Mouse (Mus musculus) CD4-positive, CD25-positive, alpha-beta regulatory T cell, adult 4 months (primary cell): ENCODE measurements around the gene Bbip1. TPM values are rescaled to one million over a fixed set of nuclear protein-coding genes. Genes with fewer than 3 reads are reported as not detected.
"Not testable (repeated sequence)": the region's sequence is repeated elsewhere in the genome, so short reads cannot be mapped to it uniquely, and the experiment has no call there.

Source experiments
- ATAC-seq: one replicate; pipeline ENCODE4 v1.8.0; 2017
- polyA plus RNA-seq, 2 experiments: library from polyadenylated mRNA; unstranded; fragments of 100-300 nt; shearing (Covaris generic); gene quantifications; one replicate each; pipeline ENCODE4 v1.2.1; 2017

The Bbip1 gene
- polyA plus RNA-seq = 100 to 1,000 TPM; 101 to 113 TPM

DNA sequence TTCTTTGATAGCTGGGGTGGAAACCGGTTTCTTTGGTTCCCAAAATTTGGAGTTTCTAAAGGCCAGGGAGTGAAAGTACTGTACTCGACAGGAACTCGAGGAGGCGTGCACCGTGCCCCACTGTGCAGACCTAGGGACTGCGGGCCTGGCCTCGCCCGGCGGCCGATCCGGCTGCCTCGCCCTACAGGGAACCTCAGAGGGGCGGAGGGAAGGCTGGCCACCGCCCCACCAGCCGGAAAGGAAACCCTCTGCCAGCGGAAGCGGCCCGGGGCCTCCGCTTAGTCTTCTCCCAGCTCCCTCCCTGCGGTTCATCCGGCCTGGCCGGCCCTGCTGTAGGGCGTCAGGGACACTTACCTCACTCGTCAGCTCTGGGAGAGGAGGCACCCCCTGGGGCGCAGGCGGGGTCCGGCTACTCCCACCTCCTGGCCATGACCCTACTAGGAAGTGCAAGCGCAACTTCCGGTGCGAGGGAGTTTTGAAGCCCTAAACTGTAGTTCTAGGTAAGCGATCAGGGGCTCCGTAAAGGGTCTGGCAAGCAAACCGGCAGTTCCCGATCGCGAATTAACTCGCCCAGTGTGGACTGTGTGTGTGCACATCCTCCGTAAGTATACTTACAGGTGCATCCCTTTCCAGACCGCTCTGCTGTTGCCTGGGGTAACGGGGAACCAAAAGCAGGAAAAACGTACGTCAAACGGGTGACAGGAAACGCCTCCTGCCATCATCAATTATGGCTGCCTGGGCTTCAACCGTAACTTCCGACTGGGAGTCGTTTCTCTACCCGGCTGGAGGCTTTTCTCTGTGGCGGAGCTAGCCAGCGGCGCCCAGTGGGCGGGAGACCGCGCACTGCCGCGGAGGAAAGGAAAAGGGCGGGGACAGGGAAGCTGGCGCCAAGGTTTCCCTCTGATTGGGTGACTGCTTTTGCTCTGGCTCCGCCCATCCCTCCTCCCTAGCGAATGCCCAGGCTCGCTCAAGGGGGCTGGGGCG lies at the start of gene Bbip1, which contains the start of gene Shoc2:
Gene Bbip1, minus strand, starts transcription at position 826 of the 984 bp plus-strand sequence.
Gene Shoc2, plus strand, starts transcription at position 505 of the 984 bp plus-strand sequence.
- peak; percentile 87 for ATAC-seq

DNA sequence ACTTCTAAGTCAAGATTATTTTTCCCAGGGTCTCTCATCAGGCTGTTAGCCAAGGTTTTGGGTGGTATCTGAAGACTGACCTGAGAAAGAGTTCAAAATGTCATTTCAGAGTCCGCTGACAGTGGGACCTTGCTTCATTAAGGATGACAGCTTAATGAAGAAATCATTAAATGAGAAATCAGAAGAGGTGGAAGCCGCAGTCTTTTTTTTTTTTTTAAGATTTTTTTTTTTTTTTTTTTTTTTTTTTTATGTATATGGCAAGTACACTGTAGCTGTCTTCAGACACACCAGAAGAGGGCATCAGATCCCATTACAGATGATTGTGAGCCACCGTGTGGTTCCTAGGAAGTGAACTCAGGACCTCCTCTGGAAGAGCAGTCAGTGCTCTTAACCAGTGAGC lies 49.4 kb upstream of the Bbip1 start:
- no peak for ATAC-seq

DNA sequence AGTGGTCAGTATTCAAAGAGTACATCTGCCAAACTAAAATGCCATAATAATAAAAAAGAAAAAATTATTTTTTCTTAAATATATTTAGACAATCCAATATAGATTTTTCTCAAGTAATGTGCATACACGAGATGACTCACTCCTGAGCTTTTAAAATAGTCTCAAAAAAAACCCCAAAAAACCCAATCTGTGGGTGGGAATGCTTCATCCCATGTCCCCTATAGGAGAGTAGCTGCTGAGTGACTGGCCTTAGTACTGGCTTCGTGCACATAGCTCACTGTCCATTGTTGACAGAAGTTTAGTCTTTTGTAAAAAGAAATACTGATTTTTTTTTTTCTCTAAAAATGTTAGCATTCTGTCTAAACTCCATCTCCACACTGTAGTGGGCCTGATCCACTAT lies 46.1 kb upstream of the Bbip1 start:
- ATAC-seq = no peak

DNA sequence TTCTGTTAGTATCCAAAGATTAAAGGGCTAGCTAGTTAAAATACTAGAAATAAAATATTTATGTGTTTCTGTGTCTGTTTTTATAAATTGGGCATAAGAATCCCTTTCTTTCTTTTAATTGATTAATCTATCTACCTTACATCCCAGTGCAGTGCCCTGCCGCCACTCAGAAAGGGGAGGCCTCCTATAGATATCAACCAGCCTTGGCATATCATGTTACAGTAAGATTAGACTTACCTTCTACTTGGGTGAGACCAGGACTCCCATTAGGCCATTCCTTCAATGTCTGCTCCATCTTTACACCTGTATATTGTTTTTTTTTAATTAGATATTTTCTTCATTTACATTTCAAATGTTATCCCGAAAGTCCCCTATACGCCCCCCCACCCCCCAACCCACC lies 40.2 kb upstream of the Bbip1 start:
- no peak for ATAC-seq

DNA sequence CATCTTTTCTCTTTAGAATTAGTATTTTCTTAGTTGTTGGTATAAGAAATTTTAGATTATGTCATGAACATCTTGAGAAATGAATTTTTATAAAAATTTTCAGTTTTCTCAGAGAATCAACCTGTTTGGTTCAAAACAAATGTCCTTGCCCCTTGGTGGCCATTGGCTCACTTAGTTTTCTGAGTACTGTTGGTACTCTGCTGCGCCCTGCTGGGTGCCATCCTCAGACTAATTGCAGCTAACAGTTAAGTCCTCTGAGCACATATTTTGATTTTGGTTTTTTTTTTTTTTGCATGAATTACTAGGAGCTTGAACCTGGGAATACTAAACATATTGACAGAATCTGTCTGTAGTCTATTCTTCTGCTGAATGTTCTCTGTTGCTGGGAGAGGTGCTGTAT lies 38.9 kb upstream of the Bbip1 start:
- ATAC-seq = no peak

DNA sequence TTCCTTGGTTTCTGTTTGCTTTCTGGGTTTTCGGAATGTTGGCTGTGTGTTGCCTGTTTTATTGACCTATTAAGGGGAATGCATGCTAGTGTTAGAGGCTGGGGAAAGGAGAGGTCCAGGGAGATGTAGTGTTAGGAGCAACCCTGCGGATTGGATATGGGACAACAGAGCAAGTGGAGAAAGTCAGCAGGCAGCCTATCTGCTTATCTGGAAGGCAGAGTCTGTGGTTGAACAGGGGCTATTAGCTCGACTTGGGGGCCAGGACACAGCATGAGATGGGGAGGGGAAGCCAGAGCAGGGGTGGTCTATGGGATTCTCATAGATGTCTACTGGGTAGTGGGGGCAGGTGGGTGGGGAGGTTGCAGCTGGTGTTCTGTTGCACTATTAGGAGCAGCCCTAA lies 37.6 kb upstream of the Bbip1 start:
- no peak for ATAC-seq

DNA sequence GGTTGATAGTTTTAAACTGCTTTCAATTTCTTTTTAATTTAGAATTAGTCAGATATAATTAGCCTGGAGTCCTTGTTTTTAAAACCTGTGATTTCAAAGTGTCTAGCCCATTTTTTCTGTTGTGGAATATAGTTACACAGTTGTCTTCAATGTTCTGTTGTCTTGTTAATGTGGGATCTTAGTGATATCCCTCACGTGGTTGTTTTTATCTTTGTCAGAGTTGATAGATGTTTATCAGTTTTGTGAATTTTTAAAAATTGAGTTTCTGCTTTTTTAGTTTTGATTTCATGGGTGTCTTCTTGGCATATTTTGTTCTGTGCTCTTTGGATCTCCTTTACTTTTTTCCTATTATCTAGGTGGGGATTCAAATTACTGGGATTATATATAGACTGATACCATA lies 29.2 kb upstream of the Bbip1 start:
- ATAC-seq = no peak

DNA sequence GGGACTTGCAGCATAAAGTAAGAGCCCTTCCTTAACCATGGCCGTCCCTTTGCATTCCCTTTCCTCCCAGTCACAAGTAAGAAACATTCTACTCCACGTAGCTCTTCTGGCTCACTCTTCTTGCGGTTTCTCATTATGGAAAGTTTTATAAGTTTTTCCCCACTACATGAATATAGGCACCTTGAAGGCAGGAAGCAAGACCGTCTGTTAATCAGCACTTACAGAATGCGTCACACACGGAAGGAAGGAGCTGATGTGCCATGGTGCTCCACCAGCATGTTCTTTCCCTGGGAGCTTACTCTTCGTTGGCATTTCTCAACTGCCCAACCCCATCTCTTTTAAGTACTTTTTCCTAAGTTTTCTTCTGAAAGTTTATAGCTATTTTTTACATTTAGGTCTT lies 27.5 kb upstream of the Bbip1 start:
- ATAC-seq = peak; percentile 90

DNA sequence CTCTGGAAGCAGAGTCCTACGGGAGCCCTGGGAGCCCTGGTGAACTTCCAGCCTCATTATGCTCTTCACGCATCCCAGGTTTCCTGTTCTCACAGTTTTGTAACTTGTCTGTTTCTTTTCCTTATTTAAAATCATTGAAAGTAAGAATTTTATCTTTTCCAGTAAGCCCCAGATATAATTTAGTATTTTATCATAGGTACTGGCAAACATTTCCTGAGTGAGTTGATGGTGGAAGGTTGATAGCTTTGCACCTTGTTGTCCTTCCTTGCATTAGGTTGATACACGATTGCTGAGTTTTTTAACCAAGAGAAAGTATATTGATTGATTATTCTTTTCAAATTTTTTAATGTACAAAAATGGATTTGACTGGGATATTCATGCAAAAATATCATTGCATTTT lies 24.8 kb upstream of the Bbip1 start:
- no peak for ATAC-seq

DNA sequence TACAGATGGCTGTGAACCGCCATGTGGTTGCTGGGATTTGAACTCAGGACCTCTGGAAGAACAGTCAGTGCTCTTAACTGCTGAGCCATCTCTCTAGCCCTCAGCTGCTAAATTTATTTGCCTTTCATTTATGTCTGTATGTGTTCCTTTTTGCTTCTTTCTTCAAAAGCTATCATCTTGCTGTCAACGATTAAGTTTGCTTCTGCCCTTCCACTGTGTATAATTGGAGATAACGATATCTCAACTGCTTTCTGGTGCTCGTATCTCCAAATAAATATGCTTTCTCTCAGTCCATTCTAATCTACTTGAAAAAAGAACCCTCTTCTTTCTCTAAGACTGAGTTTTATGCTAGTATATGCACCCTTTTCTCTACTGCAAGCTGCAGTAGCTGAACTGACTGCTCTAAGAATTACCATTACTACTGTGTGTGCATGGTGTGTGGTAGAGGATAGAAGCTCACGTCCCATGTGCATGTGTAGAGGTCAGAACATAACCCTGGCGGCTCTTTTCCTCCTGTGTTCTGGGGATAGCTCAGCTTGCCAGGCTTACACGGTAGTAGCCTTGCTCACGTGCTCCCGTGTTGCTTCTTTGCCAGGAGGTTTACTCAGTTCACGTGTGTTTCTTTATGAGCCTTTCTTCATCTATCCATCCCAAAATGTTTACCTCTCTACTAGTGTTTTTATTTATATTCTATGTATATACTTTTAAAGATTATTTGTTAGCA lies 20.6 kb upstream of the Bbip1 start:
- ATAC-seq = no peak

DNA sequence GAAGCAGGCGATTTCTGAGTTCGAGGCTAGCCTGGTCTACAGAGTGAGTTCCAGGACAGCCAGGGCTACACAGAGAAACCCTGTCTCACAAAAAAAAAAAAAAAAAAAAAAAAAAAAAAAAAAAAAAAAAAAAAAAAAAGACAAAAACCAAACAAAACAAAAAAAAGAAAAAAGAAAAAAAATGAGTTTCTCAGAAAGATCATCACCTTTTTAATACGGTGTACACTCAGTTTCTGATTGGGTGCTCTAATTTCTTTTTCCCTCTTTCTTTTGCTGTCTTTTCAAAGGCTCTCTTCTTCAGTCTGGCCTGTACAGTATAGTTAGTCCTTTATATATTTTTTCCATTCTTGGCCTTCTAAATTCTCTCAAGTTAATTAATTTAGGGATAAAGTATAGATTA lies 19.9 kb upstream of the Bbip1 start:
- ATAC-seq = not testable (repeated sequence)

DNA sequence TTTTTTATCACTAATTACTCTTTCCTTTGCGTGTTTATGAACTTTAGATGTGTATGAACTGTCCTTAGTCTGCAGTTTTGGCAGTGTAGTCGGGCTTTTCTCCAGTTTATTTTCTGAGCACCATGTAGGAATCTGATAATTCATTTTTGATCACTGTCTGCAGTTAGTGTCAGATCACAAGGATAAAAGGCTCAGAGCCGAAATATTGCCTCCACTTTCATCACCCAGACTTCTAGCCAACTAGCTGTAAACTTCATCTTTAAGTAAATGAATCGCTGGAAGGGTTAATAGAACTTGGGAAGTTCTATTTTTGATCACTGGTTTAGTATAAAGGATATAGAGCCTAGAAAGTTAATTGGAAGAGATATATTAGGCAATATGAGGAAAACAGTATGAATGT lies 18.1 kb upstream of the Bbip1 start:
- no peak for ATAC-seq

DNA sequence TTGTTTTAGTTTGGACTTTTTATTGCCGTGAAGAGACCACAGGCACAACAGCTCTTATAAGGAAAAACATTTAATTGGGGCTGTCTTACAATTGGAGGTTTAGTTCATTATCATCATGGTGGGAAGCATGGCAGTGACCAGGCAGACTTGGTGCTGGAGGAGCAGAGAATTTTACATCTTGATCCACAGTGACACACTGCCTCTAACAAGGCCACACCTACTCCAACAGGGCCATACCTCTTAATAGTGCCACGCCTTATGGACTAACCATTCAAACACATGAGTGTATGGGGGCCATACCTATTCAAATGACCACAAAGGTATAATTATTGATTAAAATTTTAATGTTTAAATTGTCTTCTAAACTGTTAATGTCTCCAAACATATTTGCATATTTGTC lies 13.1 kb upstream of the Bbip1 start:
- no peak for ATAC-seq

DNA sequence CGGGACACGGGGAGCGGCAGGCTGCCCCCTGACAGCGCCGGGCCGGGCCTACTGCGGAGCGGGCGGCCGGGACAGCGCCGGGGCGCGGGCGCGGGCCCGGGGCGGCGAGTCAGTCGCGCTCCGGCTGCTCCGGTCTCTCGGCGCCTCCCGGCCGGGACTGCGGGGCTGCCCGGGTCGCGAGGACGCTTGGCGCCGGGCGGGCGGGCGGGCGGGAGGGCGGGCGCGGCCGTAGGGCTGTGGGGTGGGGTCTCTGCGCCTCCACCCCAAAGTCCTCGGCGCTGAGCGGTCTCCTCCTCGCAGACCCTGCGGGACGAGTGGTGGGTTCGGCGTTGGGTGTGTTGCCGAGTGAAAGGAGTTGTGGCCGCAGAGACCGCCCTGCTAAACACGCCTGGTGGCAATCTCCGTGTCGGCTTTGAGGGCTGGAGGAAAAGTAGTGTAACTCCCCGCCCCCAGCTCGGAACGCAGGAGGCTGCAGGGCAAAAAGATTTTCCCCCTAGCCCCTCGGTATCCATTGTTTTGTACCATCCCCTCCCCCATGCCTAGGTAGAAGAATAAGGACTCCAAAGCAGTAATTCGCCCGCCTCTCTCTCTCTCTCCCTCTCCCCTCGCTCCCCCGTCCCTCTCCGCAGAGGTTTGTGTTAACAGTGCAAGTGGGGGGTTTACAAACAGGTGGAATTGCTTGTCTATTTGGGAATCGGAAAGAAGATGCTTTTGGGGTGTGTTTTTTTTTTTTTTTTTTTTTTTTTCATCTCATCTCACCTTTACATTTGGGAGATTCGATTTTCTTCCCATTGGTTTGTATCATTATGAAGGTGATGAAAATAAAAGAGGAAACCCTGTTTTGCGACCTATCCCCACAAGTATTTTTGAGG lies 980 bp upstream of the Bbip1 start:
- ATAC-seq = no peak

DNA sequence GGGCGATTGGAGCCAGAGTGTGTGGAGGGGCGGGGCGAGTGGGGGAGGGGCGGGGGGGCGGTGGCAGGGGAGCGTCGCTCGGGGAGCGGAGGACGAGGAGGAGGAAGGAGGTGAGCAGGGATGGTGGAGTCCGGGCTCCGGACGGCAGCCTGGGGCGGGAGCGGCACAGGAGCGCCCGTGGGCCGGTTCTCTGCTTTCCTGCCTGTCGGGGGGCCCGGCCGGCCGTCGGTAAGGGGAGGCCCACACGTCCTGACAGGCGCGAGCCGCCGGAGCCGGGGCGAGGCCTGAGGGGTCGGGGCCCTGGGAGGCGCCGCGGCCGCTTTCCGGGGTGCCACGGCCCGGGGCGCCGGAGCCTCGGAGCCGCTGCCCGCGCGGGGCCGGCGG lies 351 bp upstream of the Bbip1 start:
- ATAC-seq = peak; percentile 1

DNA sequence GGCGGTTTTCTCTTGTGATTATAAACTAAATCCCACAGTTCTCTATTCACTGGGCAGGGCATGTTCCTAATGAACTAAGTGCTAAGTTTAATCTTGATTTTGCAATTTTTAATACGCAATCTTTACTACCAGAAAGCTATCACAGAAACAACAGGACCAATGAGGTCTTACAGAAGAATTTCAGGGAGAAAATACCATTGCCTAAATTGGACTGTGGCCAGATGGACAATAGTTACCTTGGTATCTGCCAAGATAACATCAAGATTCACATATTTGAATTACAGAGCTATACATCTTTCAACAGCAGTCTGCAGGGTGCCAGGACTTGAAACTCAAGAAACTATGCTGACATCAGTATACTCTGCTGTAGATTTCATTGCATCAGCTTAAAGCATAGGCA lies 2.1 kb downstream of the Bbip1 start:
- no peak for ATAC-seq

DNA sequence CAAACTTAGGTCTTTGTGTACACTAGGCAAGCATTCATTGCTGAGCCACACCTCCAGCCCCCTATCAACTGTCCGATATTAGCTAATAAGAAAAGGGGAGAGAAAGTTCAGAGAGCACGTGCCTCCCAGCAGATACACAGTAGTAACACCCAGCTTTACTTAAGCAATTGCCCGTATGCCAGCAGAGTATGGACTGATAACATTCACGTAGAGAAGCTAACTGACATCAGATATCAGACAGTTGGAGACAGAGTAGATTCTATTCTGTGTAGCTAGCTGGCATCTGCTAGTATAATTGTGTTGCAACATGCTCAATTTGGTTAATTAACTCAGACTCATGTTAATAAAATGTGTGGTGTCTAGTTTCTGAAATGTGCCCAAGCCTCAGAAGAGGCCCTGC lies 3.3 kb downstream of the Bbip1 start:
- ATAC-seq = no peak

DNA sequence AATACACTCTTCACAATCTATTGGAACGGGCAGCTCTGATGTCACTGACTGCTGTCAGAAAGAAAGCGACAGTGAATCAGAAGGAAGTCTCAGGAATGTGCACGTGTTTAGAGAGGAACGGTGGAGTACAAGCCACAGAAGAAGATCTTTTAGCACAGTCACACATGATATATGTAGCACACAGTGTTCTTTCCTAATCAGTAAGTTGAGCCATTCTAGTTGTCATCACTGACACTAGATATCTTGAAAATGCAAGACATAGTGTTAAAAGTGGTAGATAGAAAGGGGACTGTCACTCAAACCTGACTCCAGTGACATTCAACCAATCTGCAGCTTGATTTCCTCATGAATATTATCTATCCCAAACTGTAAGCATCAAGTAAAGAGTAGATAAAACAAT lies 5.0 kb downstream of the Bbip1 start:
- no peak for ATAC-seq

DNA sequence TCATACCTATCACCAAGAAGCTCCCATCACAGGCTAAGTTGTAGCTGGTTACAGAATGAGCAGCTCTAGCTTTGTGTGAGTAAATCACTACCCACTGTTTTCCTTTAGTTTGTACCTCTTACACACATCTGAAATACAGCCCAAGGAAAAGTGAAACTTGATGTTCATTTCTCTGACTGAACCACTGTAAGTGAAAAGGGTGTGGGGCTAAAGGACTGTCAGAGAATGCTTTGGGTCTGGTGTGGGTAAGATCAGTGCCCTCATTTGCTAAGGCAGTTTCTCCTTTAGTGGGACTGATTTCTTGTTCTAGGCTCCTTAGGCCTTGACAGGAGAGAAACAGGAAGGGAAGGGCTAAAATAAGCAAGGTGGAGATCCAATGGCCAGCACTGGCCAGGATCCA lies 10.4 kb downstream of the Bbip1 start:
- ATAC-seq = no peak

DNA sequence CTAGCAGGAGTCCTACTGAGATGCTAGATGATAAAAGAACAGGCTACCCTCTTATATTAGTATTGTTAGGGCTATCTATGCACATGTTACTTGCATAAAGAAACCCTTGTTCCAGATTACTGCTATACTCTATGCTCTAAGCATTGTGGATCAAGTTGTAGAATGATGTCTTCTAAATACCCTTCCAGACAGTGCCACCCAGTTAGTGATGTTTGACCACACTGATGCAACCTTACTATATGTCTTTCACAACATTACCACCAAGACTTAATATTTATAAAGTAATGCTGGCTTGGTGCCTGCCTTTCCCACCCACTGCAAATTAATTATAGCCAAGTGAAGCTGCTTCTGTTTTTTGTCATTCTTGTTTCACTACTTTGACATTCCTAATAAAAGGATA lies 11.4 kb downstream of the Bbip1 start:
- no peak for ATAC-seq

DNA sequence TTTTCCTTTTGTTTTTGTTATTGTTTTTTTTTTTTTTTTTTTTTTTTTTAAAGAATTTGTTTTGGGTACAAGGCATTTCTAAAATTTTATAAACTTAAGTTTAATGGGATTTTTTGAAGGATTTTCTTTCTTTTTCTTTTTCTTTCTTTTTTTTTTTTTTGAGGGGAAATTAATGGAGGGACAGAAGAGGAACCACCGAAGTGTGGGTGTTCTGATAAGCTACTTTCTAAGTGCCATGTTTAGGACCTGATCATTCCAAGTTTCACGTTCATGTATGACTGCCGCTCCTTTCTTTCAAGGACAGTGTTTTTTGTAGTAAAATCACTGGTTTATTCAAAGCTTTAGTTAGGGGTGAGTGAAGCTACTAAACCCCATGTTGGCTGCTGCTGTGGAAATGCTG lies 15.2 kb downstream of the Bbip1 start:
- no peak for ATAC-seq

DNA sequence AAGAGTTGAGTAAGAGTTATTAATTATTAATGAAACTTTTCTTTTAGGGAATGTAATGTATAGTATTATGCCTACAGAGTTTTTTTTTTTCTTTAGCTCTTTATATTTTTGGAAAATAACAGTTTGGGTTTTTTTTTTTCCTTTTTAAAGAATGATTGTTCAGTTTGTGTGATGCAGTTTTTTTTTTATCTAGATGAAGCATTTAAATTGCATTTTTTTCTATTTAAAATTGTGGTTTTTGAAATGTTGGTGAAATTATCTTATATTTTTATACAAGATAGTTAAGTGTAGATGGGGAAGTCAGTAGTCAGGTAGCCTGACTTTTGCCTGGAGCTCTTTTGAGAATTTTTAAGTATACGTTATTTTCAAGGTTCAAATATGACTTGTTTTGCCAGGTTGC lies 17.7 kb downstream of the Bbip1 start:
- no peak for ATAC-seq

DNA sequence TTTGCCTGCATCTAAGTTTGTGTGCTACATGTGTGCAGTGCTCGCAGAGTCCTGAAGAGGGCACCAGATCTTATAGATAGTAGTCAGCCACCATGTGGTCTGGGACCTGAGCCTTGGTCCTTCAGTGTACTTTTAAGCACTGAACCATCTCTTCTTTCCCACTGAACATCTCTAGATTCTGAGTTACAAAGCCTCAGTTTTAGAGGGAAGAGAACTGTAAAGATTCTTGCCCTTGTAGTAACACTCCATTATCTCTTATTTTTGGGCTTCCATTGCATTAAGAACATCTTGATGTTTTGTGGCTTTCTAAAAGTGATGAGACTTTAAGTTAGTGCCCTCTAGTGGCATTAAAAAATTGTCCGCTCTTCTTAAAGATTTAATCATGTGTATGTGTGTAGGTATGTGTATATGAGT lies 19.1 kb downstream of the Bbip1 start:
- ATAC-seq = peak; percentile 64
